Mouse (Mus musculus) forebrain, embryonic 16.5 days (tissue): ENCODE data around the gene Plekhm1. TPM values are rescaled to one million over a fixed set of nuclear protein-coding genes. Genes with fewer than 3 reads are reported as not detected.

Experiments used
- ATAC-seq: fragments of 200-750 bp; cut with Nextera tagmentation; 2 replicates; pipeline ENCODE4 v1.8.0; 2017; ENCODE audit warnings: mild to moderate bottlenecking, moderate library complexity
- H3K27ac ChIP-seq: fragments of 300-500 bp; sonication (generic); 2 replicates; pipeline ENCODE4 v1.5.1; 2014; ENCODE audit warnings: low read length, control low read depth
- H3K27me3 ChIP-seq: fragments of 300-500 bp; sonication (generic); replicated peaks from 2 replicates; pipeline ENCODE4 v1.6.1; 2014; ENCODE audit warnings: low read length; ENCODE audit not compliant: control insufficient read depth, insufficient read depth
- H3K36me3 ChIP-seq: fragments of 300-500 bp; sonication (generic); 2 replicates; pipeline ENCODE4 v1.6.1; 2014; ENCODE audit not compliant: control insufficient read depth, insufficient read depth
- H3K4me1 ChIP-seq: fragments of 300-500 bp; sonication (generic); replicated peaks from 2 replicates; pipeline ENCODE4 v1.6.1; 2014; ENCODE audit warnings: low read length; ENCODE audit not compliant: control insufficient read depth, insufficient read depth
- H3K4me2 ChIP-seq: fragments of 300-500 bp; sonication (generic); 2 replicates; pipeline ENCODE4 v1.6.1; 2014; ENCODE audit warnings: mild to moderate bottlenecking, low read length, control low read depth
- H3K4me3 ChIP-seq: fragments of 300-500 bp; sonication (generic); replicated peaks from 2 replicates; pipeline ENCODE4 v1.5.1; 2014; ENCODE audit warnings: mild to moderate bottlenecking, low read length, control low read depth
- H3K9ac ChIP-seq: fragments of 300-500 bp; sonication (generic); replicated peaks from 2 replicates; pipeline ENCODE4 v1.6.1; 2014; ENCODE audit warnings: low read depth, low read length, control low read depth
- H3K9me3 ChIP-seq: fragments of 300-500 bp; sonication (generic); 2 replicates; pipeline ENCODE4 v1.6.1; 2016; ENCODE audit warnings: low read length; ENCODE audit not compliant: control insufficient read depth
- WGBS: fragments of 180-500 bp; shearing (Covaris S2); extraction: QIAGEN DNeasy Blood & Tissue Kit; methylation state at CpG from one replicate; pipeline ENCODE4 v1.1.7; 2014; 5-methylcytosine and 5-hydroxymethylcytosine counted together
- polyA plus RNA-seq: library from polyadenylated mRNA; unstranded; fragments of >200 nt; fragmentation: Nextera tagmentation; extraction: Ambion mirVana; gene quantifications from 2 replicates; pipeline ENCODE4 v1.2.1, GENCODE M21; 2015

Gene Plekhm1
- polyA plus RNA-seq, 1 experiment from 2014 or later, result 11.3 TPM

DNA sequence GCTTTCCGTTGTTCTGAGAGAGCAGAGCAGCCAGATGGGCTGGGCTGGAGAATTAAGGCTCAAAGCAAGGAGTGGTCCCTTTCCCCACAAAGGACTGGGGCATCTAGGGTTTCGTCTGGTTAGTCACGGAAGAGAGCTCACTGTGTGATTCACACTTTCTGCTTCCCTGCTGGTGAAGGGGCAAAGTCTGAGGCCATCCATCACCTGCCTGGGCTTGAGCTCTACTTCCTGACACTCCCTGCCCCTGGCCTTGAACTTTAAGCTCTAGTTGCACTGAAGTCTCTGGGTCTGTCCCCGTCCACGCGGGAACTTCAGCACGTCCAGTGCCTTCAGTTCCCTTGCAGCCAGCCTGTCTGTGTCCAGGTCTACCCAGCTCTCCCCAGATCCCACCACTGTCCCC, 71.8 kb downstream of the Plekhm1 start:
- ATAC-seq, result no peak
- 62% methylated on average over 7 of the region's 7 CpGs for WGBS
- H3K4me2 ChIP-seq, result no peak overlapping the region
- no peak overlapping the region for H3K4me3 ChIP-seq
- no peaks in the 10 kb centered on the region for H3K36me3 ChIP-seq
- no peak overlapping the region for H3K9ac ChIP-seq
- H3K27me3 ChIP-seq, result no peaks in the 10 kb centered on the region
- no peaks in the 10 kb centered on the region for H3K4me1 ChIP-seq
- H3K27ac ChIP-seq, result no peak overlapping the region
- H3K9me3 ChIP-seq, result no peaks in the 10 kb centered on the region

DNA sequence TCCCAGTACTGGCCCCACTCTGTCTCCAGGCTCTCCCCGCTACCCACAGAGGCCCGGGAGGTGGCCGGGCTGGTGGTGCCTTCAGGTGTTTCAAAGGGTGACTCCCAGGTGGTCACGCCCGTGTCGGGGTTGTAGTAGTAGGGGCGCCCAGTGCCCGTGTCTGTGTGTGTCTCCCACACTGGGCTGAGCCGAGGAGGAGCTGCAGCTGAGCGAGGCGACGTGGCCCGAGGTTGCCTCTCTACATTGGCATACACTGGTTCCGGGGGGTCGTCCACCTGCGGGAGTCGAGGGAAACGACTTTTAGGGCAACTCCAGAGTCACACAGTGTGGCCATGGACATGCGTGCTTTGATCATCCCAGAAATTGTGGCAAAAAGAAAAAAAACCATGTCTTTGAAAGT, 72.4 kb downstream of the Plekhm1 start:
- Histone ChIP-seq H3K4me2 (0 out of 2 replicates have a peak overlapping the region, but pooled peaks have one; percentile 30), H3K4me1 (no peaks in the 10 kb centered on the region), H3K27me3 (no peaks in the 10 kb centered on the region), H3K27ac (no peak overlapping the region), H3K9ac (no peak overlapping the region), H3K4me3 (peak overlapping the region; percentile 21; the same call in 1 of the 2 replicates), H3K36me3 (no peaks in the 10 kb centered on the region), H3K9me3 (no peaks in the 10 kb centered on the region)
- 80% methylated on average over 19 of the region's 19 CpGs for WGBS
- ATAC-seq, result no peak

DNA sequence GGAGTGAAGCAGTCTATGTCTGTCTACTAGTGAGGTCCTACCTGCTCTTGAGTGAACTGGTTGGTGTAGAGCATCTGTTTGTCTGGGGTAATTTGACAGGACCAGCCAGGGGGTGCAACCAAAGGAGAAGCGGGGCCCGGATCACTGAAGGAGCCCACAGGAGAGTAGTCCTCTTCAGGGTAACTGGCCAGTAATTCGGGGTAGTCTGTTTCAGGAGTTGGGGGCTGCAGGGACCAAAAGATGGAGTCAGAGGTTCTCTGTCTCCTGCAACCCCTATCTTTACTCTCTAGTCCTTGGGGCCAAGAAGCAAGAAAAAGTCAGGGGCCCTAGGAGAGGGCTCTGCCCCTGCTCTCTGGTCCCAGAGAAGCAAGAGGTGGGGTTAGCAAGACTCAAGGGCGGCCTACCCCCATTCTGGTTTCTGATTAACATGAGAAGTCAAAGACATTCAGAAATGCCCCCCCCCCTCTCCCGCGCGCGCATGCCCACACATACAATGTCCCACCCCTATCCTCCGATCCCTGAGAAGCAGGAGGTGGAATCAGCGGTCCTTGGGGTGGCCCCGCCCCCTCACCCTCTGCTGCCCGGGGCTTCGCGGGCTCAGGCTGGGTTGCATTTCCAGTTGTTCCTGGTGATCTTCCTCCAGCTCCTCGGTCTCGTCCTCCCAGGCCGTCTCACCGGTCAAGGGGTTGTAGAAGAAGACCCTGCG, 72.9 kb downstream of the Plekhm1 start:
- Histone ChIP-seq H3K27me3 (no peaks in the 10 kb centered on the region; the same call in 1 of the 2 replicates), H3K9ac (no peak overlapping the region), H3K4me2 (peak overlapping the region; percentile 30; the same call in 1 of the 2 replicates), H3K27ac (no peak overlapping the region), H3K4me1 (no peaks in the 10 kb centered on the region), H3K36me3 (no peaks in the 10 kb centered on the region), H3K9me3 (no peaks in the 10 kb centered on the region), H3K4me3 (peak overlapping the region; percentile 21; the same call in 1 of the 2 replicates)
- ATAC-seq, result no peak
- WGBS, result 48% methylated on average over 19 of the region's 19 CpGs

DNA sequence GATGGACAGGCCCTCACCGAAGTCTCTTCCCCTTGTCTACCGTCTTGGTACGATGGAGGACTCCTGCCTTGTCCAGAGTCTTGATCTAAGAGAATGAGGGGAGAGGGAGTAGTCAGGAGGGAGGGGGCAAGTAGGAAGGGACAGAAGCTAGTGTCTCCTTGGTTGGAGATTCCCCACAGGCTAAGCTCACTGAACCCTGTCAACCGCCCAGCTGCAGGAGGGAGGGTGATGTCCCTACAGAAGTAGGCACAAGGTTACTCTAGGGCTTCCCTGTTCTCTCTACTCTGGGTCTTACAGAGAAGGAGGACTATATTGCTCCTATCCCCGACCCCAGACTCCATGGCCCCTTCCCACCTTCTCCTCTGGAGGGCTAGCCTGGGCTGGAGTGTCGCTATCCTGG, 73.8 kb downstream of the Plekhm1 start:
- Histone ChIP-seq H3K4me2 (no peak overlapping the region), H3K4me3 (no peak overlapping the region), H3K36me3 (no peaks in the 10 kb centered on the region), H3K9me3 (no peaks in the 10 kb centered on the region), H3K27me3 (peaks cover 6% of the 10 kb centered on the region), H3K4me1 (peaks cover 2% of the 10 kb centered on the region; the same call in 1 of the 2 replicates), H3K27ac (no peak overlapping the region), H3K9ac (no peak overlapping the region)
- no peak for ATAC-seq
- WGBS, result 94% methylated on average over 6 of the region's 6 CpGs

DNA sequence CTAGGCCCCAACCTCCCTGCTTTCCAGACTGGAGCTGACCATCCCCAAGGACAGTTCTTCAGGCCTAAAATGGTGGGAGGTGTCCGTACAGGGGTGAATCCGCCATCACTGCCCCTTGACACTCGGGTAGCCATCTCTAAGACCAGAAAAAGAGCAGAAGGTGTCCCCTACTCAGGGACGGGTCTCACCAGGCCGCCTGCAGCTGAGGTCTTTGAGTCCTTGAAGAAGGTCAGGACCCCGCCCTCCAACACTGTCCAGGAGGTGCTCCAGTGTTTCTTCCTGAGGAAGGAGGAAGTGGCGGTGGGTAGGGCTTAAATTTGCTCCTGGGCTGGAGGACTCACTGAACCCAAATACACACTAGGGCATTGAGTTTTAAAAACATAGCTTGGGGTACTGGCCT, 74.4 kb downstream of the Plekhm1 start:
- Histone ChIP-seq H3K27ac (no peak overlapping the region), H3K4me2 (no peak overlapping the region), H3K9ac (no peak overlapping the region), H3K27me3 (peaks cover 11% of the 10 kb centered on the region), H3K4me1 (peaks cover 8% of the 10 kb centered on the region; the same call in 1 of the 2 replicates), H3K4me3 (no peak overlapping the region), H3K9me3 (no peaks in the 10 kb centered on the region), H3K36me3 (no peaks in the 10 kb centered on the region)
- no peak for ATAC-seq
- 85% methylated on average over 7 of the region's 7 CpGs for whole genome bisulfite sequencing

DNA sequence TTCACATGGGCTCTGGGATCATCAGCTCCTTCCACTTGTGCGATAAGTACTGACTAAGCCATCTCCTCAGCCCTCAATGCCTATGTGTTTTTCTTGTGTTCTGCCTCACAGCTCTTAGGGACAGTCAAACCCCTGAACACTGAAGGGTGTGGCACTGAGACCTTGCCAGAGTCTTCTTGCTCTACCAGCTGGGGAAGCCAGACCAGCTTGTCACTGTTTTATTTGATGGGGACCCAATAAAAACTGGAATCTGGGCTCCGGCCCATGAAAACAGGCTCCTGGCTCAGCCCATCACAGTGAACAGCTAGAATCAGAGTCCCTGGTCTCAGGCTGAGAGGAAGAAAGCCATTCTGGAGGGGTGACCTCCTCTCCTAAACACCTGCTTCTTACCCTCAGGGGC, 75.3 kb downstream of the Plekhm1 start:
- Histone ChIP-seq H3K4me1 (peaks cover 15% of the 10 kb centered on the region), H3K36me3 (no peaks in the 10 kb centered on the region), H3K9ac (no peak overlapping the region), H3K4me3 (no peak overlapping the region), H3K9me3 (no peaks in the 10 kb centered on the region), H3K27ac (no peak overlapping the region), H3K4me2 (no peak overlapping the region), H3K27me3 (peaks cover 20% of the 10 kb centered on the region)
- WGBS, result 93% methylated on average over 2 of the region's 2 CpGs
- no peak for ATAC-seq

DNA sequence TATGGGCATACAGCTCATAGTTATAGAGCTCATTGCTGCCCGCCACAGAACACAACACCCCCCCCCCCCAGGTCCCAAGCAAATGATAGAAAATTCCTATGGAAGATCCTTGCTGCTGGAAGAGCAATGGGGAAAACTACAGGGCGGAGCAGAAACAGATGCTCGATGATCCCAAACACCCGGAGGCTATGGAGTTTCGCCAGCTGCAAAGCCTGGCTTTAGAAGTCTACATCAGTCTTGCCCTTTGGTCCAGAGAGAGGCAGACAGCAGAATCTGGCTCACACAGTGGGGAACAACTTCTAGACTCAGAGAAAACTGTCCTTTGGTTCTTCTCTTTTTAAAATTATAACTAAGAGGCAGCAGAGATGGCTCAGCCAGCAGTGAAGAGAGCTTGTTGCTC, 76.9 kb downstream of the Plekhm1 start:
- no peak overlapping the region for H3K9ac ChIP-seq
- H3K27ac ChIP-seq, result no peak overlapping the region
- peaks cover 15% of the 10 kb centered on the region for H3K4me1 ChIP-seq
- peaks cover 22% of the 10 kb centered on the region for H3K27me3 ChIP-seq
- 85% methylated on average over 5 of the region's 5 CpGs for WGBS
- no peak for ATAC-seq
- H3K36me3 ChIP-seq, result no peaks in the 10 kb centered on the region
- no peak overlapping the region for H3K4me2 ChIP-seq
- H3K4me3 ChIP-seq, result no peak overlapping the region
- H3K9me3 ChIP-seq, result no peaks in the 10 kb centered on the region

DNA sequence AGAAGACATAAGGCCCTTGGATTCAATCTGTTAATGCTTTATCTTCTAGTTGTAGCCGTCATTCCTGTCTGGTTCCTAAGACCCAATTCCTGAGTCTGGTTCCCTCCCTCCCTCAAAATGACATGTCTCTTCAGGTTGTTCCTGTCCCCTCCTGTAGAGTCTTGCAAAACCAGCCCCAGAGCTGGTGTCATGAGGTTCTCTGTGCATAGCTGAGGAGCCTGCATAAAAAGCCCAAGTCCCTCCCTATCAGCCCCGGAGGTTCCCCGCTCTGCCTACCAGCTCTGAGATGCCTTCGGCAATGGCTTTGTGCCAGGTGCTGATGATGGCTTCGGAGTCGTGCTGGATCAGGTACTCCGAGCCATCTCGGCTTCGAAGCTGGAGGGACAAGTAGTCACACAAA, 77.6 kb downstream of the Plekhm1 start:
- no peaks in the 10 kb centered on the region for H3K9me3 ChIP-seq
- H3K27ac ChIP-seq, result no peak overlapping the region
- no peak overlapping the region for H3K4me2 ChIP-seq
- H3K4me3 ChIP-seq, result no peak overlapping the region
- peaks cover 15% of the 10 kb centered on the region for H3K4me1 ChIP-seq
- ATAC-seq, result no peak
- peaks cover 22% of the 10 kb centered on the region for H3K27me3 ChIP-seq
- H3K9ac ChIP-seq, result no peak overlapping the region
- no peaks in the 10 kb centered on the region for H3K36me3 ChIP-seq
- WGBS, result 74% methylated on average over 9 of the region's 9 CpGs

DNA sequence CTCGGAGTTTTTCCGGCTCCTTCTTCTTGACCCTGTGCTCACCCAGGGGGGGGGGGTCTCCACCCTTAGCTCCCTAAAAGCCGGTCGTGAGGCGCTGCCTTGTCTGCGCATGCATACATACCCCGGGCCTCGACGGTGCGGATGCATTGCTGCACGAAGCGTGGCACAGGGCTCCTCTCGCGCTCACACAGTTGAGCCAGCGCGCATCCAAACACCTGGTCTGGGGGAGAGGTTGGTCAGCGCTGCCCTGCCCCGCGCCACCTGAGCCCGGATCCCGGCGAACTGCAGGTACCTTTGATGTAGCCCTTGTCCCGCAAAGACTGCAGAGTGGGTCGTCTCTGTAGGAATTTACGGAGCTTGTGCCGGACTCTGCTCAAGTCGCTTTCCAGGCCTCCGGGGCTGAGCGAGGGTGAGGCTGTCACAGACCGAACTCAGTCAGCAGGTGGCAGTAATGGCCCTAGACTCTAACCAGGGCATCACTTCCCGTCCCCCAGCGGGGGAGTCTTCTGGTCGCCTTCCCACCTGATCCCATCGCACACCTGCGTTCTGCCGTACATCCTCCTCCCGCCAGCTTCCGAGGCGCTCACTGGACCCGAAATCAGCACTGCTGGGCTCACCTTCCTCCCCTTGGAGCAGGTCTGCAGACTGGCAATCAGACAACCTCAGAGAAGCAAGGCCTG, 78.6 kb downstream of the Plekhm1 start:
- Histone ChIP-seq H3K9ac (no peak overlapping the region), H3K27me3 (peaks cover 22% of the 10 kb centered on the region), H3K9me3 (no peaks in the 10 kb centered on the region), H3K36me3 (no peaks in the 10 kb centered on the region), H3K4me3 (peak overlapping the region; percentile 39), H3K27ac (no peak overlapping the region), H3K4me2 (peak overlapping the region; percentile 57), H3K4me1 (peaks cover 15% of the 10 kb centered on the region)
- no peak for ATAC-seq
- 12% methylated on average over 40 of the region's 40 CpGs for WGBS
